Comparison of ENCODE assay signal across 24 mouse cellular contexts in the genomic region with DNA sequence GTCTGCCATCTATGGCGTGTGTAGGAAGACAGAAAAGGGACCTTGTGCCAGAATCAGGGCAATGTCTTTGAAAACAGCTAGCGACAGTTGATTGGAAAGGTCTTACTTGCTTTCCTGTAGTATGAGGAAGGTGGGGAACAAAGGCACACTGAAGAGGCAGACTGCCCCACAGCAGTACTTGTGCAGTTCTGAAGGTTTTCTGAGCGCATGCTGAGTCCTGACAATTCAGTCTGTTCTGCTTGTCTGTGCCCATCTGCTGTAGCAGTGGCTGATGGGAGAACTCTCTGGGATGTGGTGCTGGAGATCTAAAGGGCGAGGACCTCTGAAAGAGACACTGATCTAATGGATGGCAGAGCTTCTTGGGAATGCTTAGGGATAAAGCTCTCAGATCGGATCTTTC.
"Had no signal": no experiment of that assay in that cellular context is flagged by ENCODE, and none has a peak within 500 bp of the region (broad histone marks: within the 10 kb centered on the region; RNA-seq: fewer than 3 reads in every experiment).

No protein-coding gene starts in this region.

- H3K4me3 ChIP-seq: heart, adult 2 months; heart, embryonic 13.5 days; heart, embryonic 15.5 days; hindbrain, embryonic 10.5 days; hindbrain, embryonic 12.5 days; intestine, embryonic 15.5 days; limb, embryonic 13.5 days; limb, embryonic 15.5 days; liver, embryonic 12.5 days had no signal

- ATAC-seq: hindbrain, embryonic 16.5 days; inflammation-experienced regulatory T-cells, adult 6 months; intestine, embryonic 15.5 days; intestine, postnatal 0 days; liver, embryonic 12.5 days had no signal

- H3K9ac ChIP-seq: heart, embryonic 13.5 days; heart, embryonic 15.5 days; hindbrain, embryonic 12.5 days; hindbrain, embryonic 14.5 days; intestine, embryonic 15.5 days; limb, embryonic 13.5 days; limb, embryonic 15.5 days; liver, embryonic 12.5 days had no signal

- H3K9me3 ChIP-seq: heart, embryonic 13.5 days; heart, embryonic 15.5 days; hindbrain, embryonic 10.5 days; hindbrain, embryonic 12.5 days; intestine, embryonic 15.5 days; limb, embryonic 13.5 days; limb, embryonic 15.5 days; liver, embryonic 12.5 days had no signal

- H3K27me3 ChIP-seq: hindbrain, embryonic 12.5 days; intestine, embryonic 15.5 days; liver, embryonic 12.5 days had no signal

- DNase-seq: gastrocnemius, postnatal 25 days; heart, adult 2 months; heart, postnatal 4 days; kidney, adult 18-20 months; kidney, adult 8-10 months; kidney, postnatal 10 days; kidney, postnatal 25 days; kidney, postnatal 4 days; layer of hippocampus, adult 9-11 months; layer of hippocampus, postnatal 36 days; left cerebral cortex, postnatal 4 days had no signal

- H3K4me1 ChIP-seq: heart, embryonic 13.5 days; heart, embryonic 15.5 days; intestine, embryonic 15.5 days; limb, embryonic 13.5 days; limb, embryonic 15.5 days; liver, embryonic 12.5 days had no signal

- H3K27ac ChIP-seq: heart, adult 2 months; heart, embryonic 13.5 days; heart, embryonic 15.5 days; hindbrain, embryonic 10.5 days; hindbrain, embryonic 12.5 days; hindbrain, embryonic 14.5 days; intestine, embryonic 15.5 days; limb, embryonic 13.5 days; limb, embryonic 15.5 days; liver, embryonic 12.5 days had no signal

- H3K4me2 ChIP-seq: heart, embryonic 11.5 days; heart, embryonic 13.5 days; heart, embryonic 15.5 days; hindbrain, embryonic 12.5 days; hindbrain, embryonic 14.5 days; intestine, embryonic 15.5 days; limb, embryonic 13.5 days; limb, embryonic 15.5 days; liver, embryonic 12.5 days had no signal

- H3K36me3 ChIP-seq: heart, embryonic 13.5 days; heart, embryonic 15.5 days; hindbrain, embryonic 10.5 days; hindbrain, embryonic 12.5 days; intestine, embryonic 15.5 days; limb, embryonic 13.5 days; limb, embryonic 15.5 days; liver, embryonic 12.5 days had no signal
